ENCODE assay signal across 10 mouse cellular contexts in genomic region chr15:78839744-78840143, GRCm38 (mm10). TPM values are rescaled to one million over a fixed set of nuclear protein-coding genes. Genes with fewer than 3 reads are reported as not detected.
A peak's percentile ranks its signal among the peaks of the same experiment; 100 is the strongest.
DNase-seq lines count a peak whose midpoint lies in the region; ATAC-seq and TF ChIP-seq lines count a peak whose summit lies in the region.
"Had no signal": no experiment of that assay in that cellular context is flagged by ENCODE, and none has a peak within 500 bp of the region (broad histone marks: within the 10 kb centered on the region; RNA-seq: fewer than 3 reads in every experiment).

No protein-coding gene starts in this region.

- WGBS in heart, embryonic 12.5 days: 8% methylated on average over 2 of the region's 2 CpGs
- 0% methylated on average over 2 of the region's 2 CpGs for WGBS in forebrain, embryonic 14.5 days
- WGBS in limb, embryonic 14.5 days: 7% methylated on average over 2 of the region's 2 CpGs

- H3K36me3 ChIP-seq in heart, embryonic 12.5 days: no peaks in the 10 kb centered on the region
- no peaks in the 10 kb centered on the region for H3K36me3 ChIP-seq in forebrain, embryonic 14.5 days (ENCODE audit: control insufficient read depth, insufficient read depth, low read length)
- H3K36me3 ChIP-seq in limb, embryonic 14.5 days (ENCODE audit: control insufficient read depth, insufficient read depth, low read length): no peaks in the 10 kb centered on the region

- H3K4me3 ChIP-seq in heart, embryonic 12.5 days: no peak overlapping the region
- H3K4me3 ChIP-seq in forebrain, embryonic 14.5 days (ENCODE audit: low read depth, low read length): no peak overlapping the region
- no peak overlapping the region for H3K4me3 ChIP-seq in limb, embryonic 14.5 days (replicated peaks; ENCODE audit: low read length)

- H3K27me3 ChIP-seq in heart, embryonic 12.5 days (replicated peaks): 0 out of 2 replicates have a peak, but pooled peaks cover 7% of the 10 kb centered on the region
- peaks cover 31% of the 10 kb centered on the region for H3K27me3 ChIP-seq in forebrain, embryonic 14.5 days (replicated peaks; ENCODE audit: control insufficient read depth, insufficient read depth, low read length)
- peaks cover 5% of the 10 kb centered on the region; the same call in 1 of the 2 replicates for H3K27me3 ChIP-seq in limb, embryonic 14.5 days (ENCODE audit: control insufficient read depth, insufficient read depth, low read length)

- ATAC-seq in heart, embryonic 12.5 days (ENCODE audit: insufficient number of reproducible peaks, low FRiP score): no peak
- peak; percentile 58; the same call in 1 of the 2 replicates for ATAC-seq in forebrain, embryonic 14.5 days
- peak; percentile 32; the same call in 1 of the 2 replicates for ATAC-seq in limb, embryonic 14.5 days (ENCODE audit: low FRiP score, low read depth)

- no peaks in the 10 kb centered on the region for H3K9me3 ChIP-seq in heart, embryonic 12.5 days (replicated peaks)
- H3K9me3 ChIP-seq in forebrain, embryonic 14.5 days (replicated peaks; ENCODE audit: control insufficient read depth, low read length): no peaks in the 10 kb centered on the region
- no peaks in the 10 kb centered on the region for H3K9me3 ChIP-seq in limb, embryonic 14.5 days (ENCODE audit: control insufficient read depth, low read length)

- intact Hi-C loops in heart, postnatal 10 days (cut with DNase I): loop anchor here (10.0 kb wide), 1 partner anchor 215 kb away; no protein-coding TSS in a partner anchor

- peak overlapping the region; percentile 13; the same call in 1 of the 2 replicates for H3K27ac ChIP-seq in heart, embryonic 12.5 days (ENCODE audit: poor library complexity, severe bottlenecking)
- no peak overlapping the region for H3K27ac ChIP-seq in forebrain, embryonic 14.5 days (ENCODE audit: low read depth, low read length)
- H3K27ac ChIP-seq in limb, embryonic 14.5 days (replicated peaks; ENCODE audit: low read depth, low read length): no peak overlapping the region

- no peak overlapping the region for H3K9ac ChIP-seq in heart, embryonic 12.5 days
- no peak overlapping the region; the same call in 1 of the 2 replicates for H3K9ac ChIP-seq in forebrain, embryonic 14.5 days (ENCODE audit: low read length)
- no peak overlapping the region for H3K9ac ChIP-seq in limb, embryonic 14.5 days (ENCODE audit: low read depth, low read length, severe bottlenecking)

- H3K4me1 ChIP-seq in heart, embryonic 12.5 days (replicated peaks): peaks cover 62% of the 10 kb centered on the region
- H3K4me1 ChIP-seq in forebrain, embryonic 14.5 days (ENCODE audit: control insufficient read depth, insufficient read depth, low read length): peaks cover 14% of the 10 kb centered on the region; the same call in 1 of the 2 replicates
- peaks cover 46% of the 10 kb centered on the region for H3K4me1 ChIP-seq in limb, embryonic 14.5 days (ENCODE audit: control insufficient read depth, insufficient read depth, low read length)

- H3K4me2 ChIP-seq in heart, embryonic 12.5 days: no peak overlapping the region
- no peak overlapping the region for H3K4me2 ChIP-seq in forebrain, embryonic 14.5 days (ENCODE audit: low read length)
- no peak overlapping the region for H3K4me2 ChIP-seq in limb, embryonic 14.5 days (replicated peaks; ENCODE audit: low read depth, low read length, severe bottlenecking)

- TF ChIP-seq POLR2A in limb, embryonic 14.5 days (IDR thresholded peaks at IDR 0.05; ENCODE audit: borderline replicate concordance, extremely low read depth, insufficient read depth, insufficient read length): no peak

- DNase-seq in heart, postnatal 10 days: no peak
- DNase-seq in MN1 (ENCODE audit: low spot score): peak; percentile 64
- peak; percentile 80 for DNase-seq in forebrain, embryonic 14.5 days (ENCODE audit: low spot score)
- peak; percentile 54 for DNase-seq in limb, embryonic 14.5 days (ENCODE audit: low spot score)
- DNase-seq in adipocyte (ENCODE audit: low spot score): no peak
- DNase-seq in thymus, postnatal 10 days (ENCODE audit: low spot score in 2 of 2): no peak
- no peak for DNase-seq in spleen, postnatal 36 days (ENCODE audit: low spot score in 2 of 2)
- DNase-seq: adrenal gland, postnatal 25 days; right cerebral cortex, adult 18-20 months had no signal

RNA-seq across cellular contexts. Expression of gene Cdc42ep1, which starts 2.7 kb away (rescaled TPM):
- 40.5 and 40.8 TPM in 2 replicates for polyA plus RNA-seq in heart, embryonic 12.5 days (2016; fragmentation: Nextera tagmentation; extraction: Ambion mirVana)
- total RNA-seq in heart, postnatal 10 days (2021): 10 to 100 TPM; 63.9 to 68.5 TPM
- 5.1 and 8.0 TPM in 2 replicates for polyA plus RNA-seq in forebrain, embryonic 14.5 days (2014; fragmentation: Nextera tagmentation; extraction: Ambion mirVana)
- polyA plus RNA-seq in limb, embryonic 14.5 days (2012; rRNA removed): 25.2 and 34.3 TPM in 2 replicates
- polyA plus RNA-seq in limb, embryonic 14.5 days (2014; fragmentation: Nextera tagmentation; extraction: Ambion mirVana): 23.1 and 24.3 TPM in 2 replicates

RNA-seq across cellular contexts. Expression of gene Lgals2, which starts 15.6 kb away (rescaled TPM):
- 0.84 TPM in 1 of 2 replicates, not detected in the other for polyA plus RNA-seq in heart, embryonic 12.5 days (2016; fragmentation: Nextera tagmentation; extraction: Ambion mirVana)
- under 1 TPM in 1 of 2 experiments, not detected in 1; 0.64 TPM for total RNA-seq in heart, postnatal 10 days (2021)
- polyA plus RNA-seq in forebrain, embryonic 14.5 days (2014; fragmentation: Nextera tagmentation; extraction: Ambion mirVana): not detected in 2 replicates
- 0.65 and 0.72 TPM in 2 replicates for polyA plus RNA-seq in limb, embryonic 14.5 days (2012; rRNA removed)
- polyA plus RNA-seq in limb, embryonic 14.5 days (2014; fragmentation: Nextera tagmentation; extraction: Ambion mirVana): 0.58 TPM in 1 of 2 replicates, not detected in the other
- total RNA-seq: adrenal gland, postnatal 25 days had no signal

RNA-seq across cellular contexts. Expression of gene Card10, which starts 36.9 kb away (rescaled TPM):
- polyA plus RNA-seq in heart, embryonic 12.5 days (2016; fragmentation: Nextera tagmentation; extraction: Ambion mirVana): 6.1 and 7.5 TPM in 2 replicates
- total RNA-seq in heart, postnatal 10 days (2021): 10 to 100 TPM; 18.8 to 20.4 TPM
- polyA plus RNA-seq in forebrain, embryonic 14.5 days (2014; fragmentation: Nextera tagmentation; extraction: Ambion mirVana): 1.1 and 1.4 TPM in 2 replicates
- polyA plus RNA-seq in limb, embryonic 14.5 days (2012; rRNA removed): 9.0 and 12.4 TPM in 2 replicates
- polyA plus RNA-seq in limb, embryonic 14.5 days (2014; fragmentation: Nextera tagmentation; extraction: Ambion mirVana): 4.4 and 5.1 TPM in 2 replicates

RNA-seq across cellular contexts. Expression of gene Gga1, which starts 37.2 kb away (rescaled TPM):
- polyA plus RNA-seq in heart, embryonic 12.5 days (2016; fragmentation: Nextera tagmentation; extraction: Ambion mirVana): 54.0 and 54.7 TPM in 2 replicates
- 10 to 100 TPM; 40.4 to 45.2 TPM for total RNA-seq in heart, postnatal 10 days (2021)
- polyA plus RNA-seq in forebrain, embryonic 14.5 days (2014; fragmentation: Nextera tagmentation; extraction: Ambion mirVana): 34.8 and 46.5 TPM in 2 replicates
- polyA plus RNA-seq in limb, embryonic 14.5 days (2012; rRNA removed): 60.6 and 80.6 TPM in 2 replicates
- 43.6 and 45.0 TPM in 2 replicates for polyA plus RNA-seq in limb, embryonic 14.5 days (2014; fragmentation: Nextera tagmentation; extraction: Ambion mirVana)

RNA-seq across cellular contexts. Expression of gene Gm49510, which starts 59.7 kb away (rescaled TPM):
- 0.15 and 0.47 TPM in 2 replicates for polyA plus RNA-seq in heart, embryonic 12.5 days (2016; fragmentation: Nextera tagmentation; extraction: Ambion mirVana)
- total RNA-seq in heart, postnatal 10 days (2021): not detected
- polyA plus RNA-seq in forebrain, embryonic 14.5 days (2014; fragmentation: Nextera tagmentation; extraction: Ambion mirVana): not detected in 2 replicates
- 0.19 and 0.20 TPM in 2 replicates for polyA plus RNA-seq in limb, embryonic 14.5 days (2012; rRNA removed)
- 0.92 and 1.5 TPM in 2 replicates for polyA plus RNA-seq in limb, embryonic 14.5 days (2014; fragmentation: Nextera tagmentation; extraction: Ambion mirVana)
- total RNA-seq: adrenal gland, postnatal 25 days had no signal

Comparison
In these comparisons a context has a peak if more than half of its experiments do, and no peak if none do; other contexts are left out.
1. DNase-seq: peak in MN1 (single experiment), forebrain, embryonic 14.5 days (single experiment) and limb, embryonic 14.5 days (single experiment); none in heart, postnatal 10 days (0 of 2), adipocyte (single experiment), thymus, postnatal 10 days (0 of 2) and spleen, postnatal 36 days (0 of 2).